Mouse (Mus musculus) kidney, adult 9 months (tissue): ENCODE measurements around the gene Ube2s.
A peak's percentile ranks its signal among the peaks of the same experiment; 100 is the strongest.
"Not testable (repeated sequence)": the region's sequence is repeated elsewhere in the genome, so short reads cannot be mapped to it uniquely, and the experiment has no call there.

Experiments
- DNase-seq: peaks from one replicate; pipeline ENCODE4 v3.0.0; 2022

The Ube2s gene

GRCm38 (mm10) chr7:4820925-4821324 is 8.5 kb upstream of the Ube2s start:
- not testable (repeated sequence) for DNase-seq

DNA sequence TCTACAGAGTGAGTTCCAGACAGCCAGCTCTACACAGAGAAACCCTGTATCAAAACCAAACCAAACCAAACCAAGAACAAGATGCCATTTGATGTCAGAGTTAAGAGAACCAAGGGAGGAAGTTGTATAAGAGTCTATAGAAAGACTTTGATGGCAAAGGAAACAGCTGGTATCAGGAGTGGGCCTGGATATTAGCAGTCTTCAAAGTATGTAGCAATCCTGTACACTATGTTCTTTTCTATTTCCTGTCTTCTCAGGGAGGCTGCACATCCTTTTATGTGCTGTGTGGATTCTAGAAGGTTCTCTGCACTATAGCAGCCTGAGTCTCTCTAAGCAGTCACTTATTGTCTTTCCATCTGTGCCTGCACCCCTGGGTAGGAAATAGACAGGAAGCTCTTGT is 4.2 kb upstream of the Ube2s start:
- DNase-seq, result no peak

- no peak for DNase-seq
Observed at GRCm38 (mm10) chr7:4813105-4813791, 858 bp upstream of the Ube2s start.

- DNase-seq, result no peak
Observed at GRCm38 (mm10) chr7:4811842-4812302, 518 bp downstream of the Ube2s start.

- not testable (repeated sequence) for DNase-seq
Observed at GRCm38 (mm10) chr7:4811131-4811530, 1.3 kb downstream of the Ube2s start.

DNA sequence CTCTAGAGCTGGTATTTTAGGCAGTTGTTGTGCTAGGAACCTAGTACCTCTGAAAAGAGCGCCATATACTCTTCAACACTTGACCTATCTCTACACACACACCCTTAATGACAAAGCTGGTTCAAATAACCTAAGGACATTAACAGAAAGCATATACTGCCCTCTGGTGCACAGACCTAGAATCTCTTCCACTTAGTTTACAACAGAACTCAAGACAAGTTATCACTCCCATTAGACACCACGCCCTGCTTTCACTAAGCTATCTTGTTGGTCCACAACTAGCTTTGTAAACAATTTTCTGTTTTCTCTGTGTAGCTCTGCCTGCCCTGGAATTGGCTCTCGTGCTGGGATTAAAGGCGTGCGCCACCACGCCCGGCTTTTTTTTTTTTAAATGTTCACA is 5.7 kb downstream of the Ube2s start:
- peak; percentile 67 for DNase-seq

DNA sequence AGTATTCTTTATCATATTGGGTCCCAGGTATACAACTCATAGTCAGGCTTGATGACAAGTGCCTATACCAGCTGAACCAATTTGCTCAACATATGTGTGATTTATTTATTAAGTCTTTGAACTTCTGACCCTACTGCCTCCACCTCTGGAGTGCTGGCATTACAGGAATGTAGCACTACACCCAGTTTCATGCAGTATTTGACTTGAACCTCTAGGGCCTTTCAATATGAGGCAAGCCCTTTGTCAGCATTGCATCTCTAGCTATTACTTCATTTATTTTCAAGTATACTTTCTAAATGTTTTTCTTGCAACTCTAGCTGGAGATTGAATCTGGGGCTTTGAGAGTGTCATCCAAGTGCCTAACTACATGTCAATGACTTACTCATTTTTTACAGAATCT is 10.1 kb downstream of the Ube2s start:
- DNase-seq, result no peak

DNA sequence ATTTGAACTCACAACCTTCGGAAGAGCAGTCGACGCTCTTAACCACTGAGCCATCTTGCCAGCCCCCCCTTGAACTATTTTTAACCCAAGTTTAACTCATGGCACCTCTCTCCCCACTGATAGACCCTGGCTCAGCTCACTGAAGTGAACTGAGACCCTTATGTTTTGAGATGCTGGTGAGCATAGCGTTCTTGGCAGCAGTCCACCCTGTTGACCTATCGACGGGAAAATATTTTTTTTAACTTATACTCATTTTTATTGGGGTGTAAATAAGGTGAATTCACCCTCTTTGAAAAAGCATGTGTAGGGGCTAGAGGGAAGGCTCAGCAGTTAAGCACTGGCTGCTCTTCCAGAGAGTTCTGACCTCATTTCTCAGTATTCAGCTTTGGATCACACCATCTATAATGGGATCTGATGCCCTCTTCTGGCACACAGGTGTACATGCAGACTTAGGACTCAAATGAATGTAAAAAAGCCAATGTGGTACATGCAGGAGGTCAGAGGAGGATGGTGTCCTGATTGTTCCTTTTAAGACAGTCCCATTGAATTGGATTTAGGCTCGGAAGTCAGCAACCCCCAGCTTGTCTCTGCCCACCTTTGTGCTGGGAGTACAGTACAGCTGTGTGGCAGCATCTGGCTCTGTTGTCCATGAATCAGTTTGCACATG is 16.5 kb downstream of the Ube2s start:
- peak; percentile 67 for DNase-seq

- no peak for DNase-seq
Observed at GRCm38 (mm10) chr7:4794631-4795168, 17.7 kb downstream of the Ube2s start.

DNA sequence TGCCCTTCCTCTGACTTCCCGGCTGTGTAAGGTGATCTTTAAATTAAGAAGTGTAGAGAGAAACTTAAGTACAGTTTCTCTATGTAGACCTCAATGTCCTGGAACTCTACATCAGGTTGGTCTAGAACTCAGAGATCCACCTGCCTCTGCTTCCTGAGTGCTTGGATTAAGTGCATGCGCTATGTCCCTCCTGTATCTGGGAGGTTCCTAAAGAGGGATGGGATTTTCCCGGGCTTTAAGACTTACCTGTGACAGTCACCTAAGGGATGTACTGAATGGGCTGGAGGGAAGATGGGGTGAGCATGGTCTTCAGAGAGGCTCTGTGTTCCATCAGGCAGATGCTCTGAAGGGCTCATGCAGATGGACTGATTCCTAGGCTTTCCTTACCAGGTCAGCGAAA is 18.7 kb downstream of the Ube2s start:
- no peak for DNase-seq

DNA sequence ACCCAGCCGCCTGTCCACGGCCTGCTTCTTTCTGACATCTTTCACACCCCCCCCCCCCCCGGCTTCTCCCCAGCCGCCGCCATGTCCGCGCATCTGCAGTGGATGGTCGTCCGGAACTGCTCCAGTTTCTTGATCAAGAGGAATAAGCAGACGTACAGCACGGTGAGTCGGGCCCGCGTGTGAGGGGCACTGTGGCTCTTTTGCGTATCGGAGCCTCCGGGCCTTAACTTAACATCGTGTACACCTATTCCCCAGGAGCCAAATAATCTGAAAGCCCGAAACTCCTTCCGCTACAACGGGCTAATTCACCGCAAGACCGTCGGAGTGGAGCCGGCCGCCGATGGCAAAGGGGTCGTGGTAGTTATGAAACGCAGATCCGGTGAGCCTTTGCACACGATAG is 19.1 kb downstream of the Ube2s start:
- DNase-seq, result not testable (repeated sequence)

DNA sequence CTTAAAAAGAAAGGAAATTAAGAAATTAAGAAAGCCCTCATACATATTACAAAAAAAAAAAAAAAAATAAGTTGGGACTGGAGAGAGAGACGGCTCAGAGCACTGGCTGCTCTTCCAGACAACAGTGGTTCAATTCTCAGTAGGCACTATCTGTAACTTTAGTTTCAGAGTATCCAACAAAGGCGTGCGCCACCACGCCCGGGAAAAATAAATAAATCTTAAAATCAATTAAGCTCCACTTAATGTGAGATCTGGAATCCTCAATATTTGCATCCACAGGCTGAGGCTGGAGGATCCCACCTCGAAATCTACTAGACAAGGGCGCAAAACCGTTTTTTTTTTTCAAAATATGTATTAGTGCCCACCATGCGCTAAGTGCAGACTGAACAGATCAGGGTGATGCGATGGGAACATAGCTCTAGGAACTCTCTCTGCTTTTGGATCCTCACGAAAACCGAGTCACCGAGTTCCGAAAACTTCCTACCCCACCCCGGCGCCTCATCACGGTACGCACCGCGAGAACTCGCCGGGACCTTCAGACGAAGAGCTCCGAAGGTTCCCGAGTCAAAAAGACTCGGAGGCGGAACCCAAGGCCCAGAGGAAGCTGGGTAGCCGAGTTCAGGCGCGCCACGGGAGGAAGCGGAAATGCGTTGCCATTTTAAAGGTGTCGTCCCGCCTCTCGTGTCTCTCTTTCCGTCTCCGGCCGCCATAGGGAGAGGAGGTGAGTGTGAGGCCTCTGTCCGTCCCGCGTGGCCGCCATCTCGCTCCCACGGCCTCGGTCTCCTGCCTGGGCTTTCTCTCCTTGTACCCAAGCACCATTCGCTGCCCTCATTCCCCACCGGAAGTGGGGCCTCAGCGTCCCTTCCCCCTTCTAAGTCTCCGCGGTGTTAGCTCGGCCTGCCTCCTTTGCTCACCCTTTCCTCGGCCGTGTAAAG is 19.8 kb downstream of the Ube2s start, which contains the start of gene Rpl28:
TSS of gene Rpl28 (plus strand) at position 597 of the 935 bp plus-strand sequence.
- DNase-seq, result peak; percentile 97

DNA sequence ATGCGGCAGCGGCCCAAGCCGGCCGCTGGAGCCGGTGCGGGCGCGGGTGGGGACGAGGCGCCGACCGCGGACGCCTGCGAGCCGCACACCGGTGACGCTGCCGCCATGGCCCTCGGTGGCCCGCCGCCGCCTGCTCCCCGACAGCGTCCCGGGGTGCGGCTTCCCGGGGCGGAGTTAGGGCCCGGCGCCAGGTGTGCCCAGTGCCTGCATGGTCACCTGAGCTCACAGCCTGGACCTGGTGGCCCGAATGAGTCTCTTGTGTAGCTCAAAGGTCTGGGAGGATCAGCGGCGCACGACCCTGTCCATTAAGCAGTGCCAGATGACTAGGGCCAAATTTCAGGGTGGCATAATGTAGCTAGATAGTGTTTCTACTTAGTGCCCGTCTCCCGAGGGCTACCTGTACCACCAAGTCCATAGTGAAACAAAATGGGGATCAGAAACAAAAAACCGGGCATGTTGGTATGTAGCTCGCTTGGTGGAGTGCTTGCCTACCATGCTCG is 22.9 kb downstream of the Ube2s start, which contains the start of gene Tmem238:
TSS of gene Tmem238 (minus strand) at position 221 of the 500 bp plus-strand sequence.
- peak; percentile 89 for DNase-seq

- peak; percentile 55 for DNase-seq
Observed at GRCm38 (mm10) chr7:4788499-4789435, 23.6 kb downstream of the Ube2s start.

- no peak for DNase-seq
Observed at GRCm38 (mm10) chr7:4783667-4784268, 28.6 kb downstream of the Ube2s start.

DNA sequence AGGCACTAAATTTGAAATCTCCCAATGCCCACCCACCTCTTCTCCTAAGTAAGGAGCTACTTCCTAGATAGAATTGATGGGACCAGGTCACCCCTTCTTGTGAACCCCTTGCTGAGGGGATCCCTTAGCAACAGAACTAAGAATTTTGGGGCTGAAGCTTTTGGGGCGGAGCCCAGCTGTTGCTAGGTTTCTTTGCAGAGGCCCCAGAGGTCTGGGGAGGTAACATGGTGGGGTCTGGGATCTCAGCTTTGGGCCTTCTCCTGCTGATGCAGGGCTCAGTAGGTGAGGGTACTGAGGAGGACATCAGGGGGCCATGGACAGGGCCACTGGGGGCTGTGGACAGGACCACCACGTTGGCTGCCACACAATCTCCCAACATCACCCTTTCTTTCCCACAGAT is 29.6 kb downstream of the Ube2s start, which contains the start of the genes Il11 and Tmem190:
TSS of gene Il11 (minus strand) at position 101 of the 400 bp plus-strand sequence.
TSS of gene Tmem190 (plus strand) at position 179 of the 400 bp plus-strand sequence.
- no peak for DNase-seq

DNA sequence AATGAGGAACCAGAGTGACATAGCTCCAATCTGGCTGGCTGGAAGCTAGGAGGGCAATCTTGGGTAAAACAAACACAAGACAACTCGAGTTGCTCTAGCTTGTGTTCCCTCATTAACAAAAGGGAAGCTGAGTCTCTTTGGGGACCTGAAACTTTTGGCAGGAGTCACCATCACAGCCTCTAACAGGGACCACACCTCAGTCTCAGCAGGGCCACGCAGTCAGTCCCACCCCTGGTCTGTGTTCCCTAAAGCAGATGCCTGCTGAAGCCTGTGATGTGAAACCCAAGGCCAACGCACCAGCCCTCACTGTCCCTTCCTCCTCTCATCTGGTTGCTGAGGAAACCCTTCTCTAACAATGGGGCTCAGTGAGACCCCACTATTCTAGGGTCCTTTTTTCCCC is 30.3 kb downstream of the Ube2s start:
- no peak for DNase-seq

DNA sequence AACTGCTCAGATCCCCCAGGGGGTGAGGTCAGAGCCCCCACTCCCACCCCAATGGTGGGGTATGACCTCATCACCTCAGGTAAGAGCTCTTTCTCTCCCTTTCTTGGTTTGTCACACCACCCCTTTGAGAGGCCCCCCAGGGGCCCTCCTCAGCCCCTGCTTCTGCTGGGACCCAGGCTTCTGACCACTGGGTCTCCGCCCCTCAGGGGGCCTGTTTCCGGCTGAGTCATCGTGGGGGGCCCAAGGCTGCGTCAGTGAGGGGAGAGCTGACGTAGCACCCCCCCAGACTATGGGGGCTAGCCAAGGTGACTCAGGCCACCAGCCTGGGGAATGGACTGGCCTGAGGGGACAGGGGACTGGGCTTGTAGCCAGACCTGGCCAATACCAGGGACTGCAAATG is 32.5 kb downstream of the Ube2s start:
- no peak for DNase-seq

GRCm38 (mm10) chr7:4777851-4778637 is 34.3 kb downstream of the Ube2s start:
- no peak for DNase-seq
